Mouse (Mus musculus): ENCODE data around the gene Ttc21a.

- TF ChIP-seq CTCF (conservative IDR thresholded peaks at IDR 0.05; ENCODE audit: low read length) (no peak), POU5F1 (IDR thresholded peaks at IDR 0.05; ENCODE audit: borderline replicate concordance, low read length) (no peak), NANOG (IDR thresholded peaks at IDR 0.05; ENCODE audit: borderline replicate concordance, low read length) (no peak)
Observed at GRCm38 (mm10) chr9:119962216-119962615, 24.8 kb downstream of the Ttc21a start.
